Mouse (Mus musculus): ENCODE measurements around the gene 4931423N10Rik.

Gene 4931423N10Rik

GRCm38 (mm10) chr2:23207070-23207526 is at the start of gene 4931423N10Rik:
Gene 4931423N10Rik (plus strand): TSS chr2:23207476.
- peak in 1 of 2 experiments; percentile 15 for DNase-seq

- no peak for DNase-seq
Measured at GRCm38 (mm10) chr2:23172305-23172704, 35.0 kb upstream of the 4931423N10Rik start.

- no peak for DNase-seq
Measured at GRCm38 (mm10) chr2:23194366-23194765, 12.9 kb upstream of the 4931423N10Rik start.

GRCm38 (mm10) chr2:23201034-23201433 is 6.2 kb upstream of the 4931423N10Rik start:
- no peak for DNase-seq

- DNase-seq, result peak in 1 of 2 experiments; percentile 10
Measured at GRCm38 (mm10) chr2:23202900-23203670, 4.2 kb upstream of the 4931423N10Rik start.

GRCm38 (mm10) chr2:23213661-23214060 is 6.4 kb downstream of the 4931423N10Rik start:
- DNase-seq, result no peak

GRCm38 (mm10) chr2:23225199-23225598 is 17.9 kb downstream of the 4931423N10Rik start:
- no peak for DNase-seq

- DNase-seq, result no peak
Measured at GRCm38 (mm10) chr2:23228463-23228862, 21.2 kb downstream of the 4931423N10Rik start.

GRCm38 (mm10) chr2:23234065-23234773 is 26.9 kb downstream of the 4931423N10Rik start:
- peak; percentile 54 for DNase-seq

- DNase-seq, result peak; percentile 5 to 10
Measured at GRCm38 (mm10) chr2:23290991-23291390, 83.7 kb downstream of the 4931423N10Rik start.

- DNase-seq, result peak; percentile 5 to 30
Measured at GRCm38 (mm10) chr2:23314869-23315268, 107.6 kb downstream of the 4931423N10Rik start.
